Mouse (Mus musculus): Measurements from ENCODE around the gene Tmed6. TPM values are rescaled to one million over a fixed set of nuclear protein-coding genes. Genes with fewer than 3 reads are reported as not detected.
"Not testable (repeated sequence)": the region's sequence is repeated elsewhere in the genome, so short reads cannot be mapped to it uniquely, and the experiment has no call there.

Tmed6 gene
- total RNA-seq, 2 experiments from 2014 or later, result not detected

DNA sequence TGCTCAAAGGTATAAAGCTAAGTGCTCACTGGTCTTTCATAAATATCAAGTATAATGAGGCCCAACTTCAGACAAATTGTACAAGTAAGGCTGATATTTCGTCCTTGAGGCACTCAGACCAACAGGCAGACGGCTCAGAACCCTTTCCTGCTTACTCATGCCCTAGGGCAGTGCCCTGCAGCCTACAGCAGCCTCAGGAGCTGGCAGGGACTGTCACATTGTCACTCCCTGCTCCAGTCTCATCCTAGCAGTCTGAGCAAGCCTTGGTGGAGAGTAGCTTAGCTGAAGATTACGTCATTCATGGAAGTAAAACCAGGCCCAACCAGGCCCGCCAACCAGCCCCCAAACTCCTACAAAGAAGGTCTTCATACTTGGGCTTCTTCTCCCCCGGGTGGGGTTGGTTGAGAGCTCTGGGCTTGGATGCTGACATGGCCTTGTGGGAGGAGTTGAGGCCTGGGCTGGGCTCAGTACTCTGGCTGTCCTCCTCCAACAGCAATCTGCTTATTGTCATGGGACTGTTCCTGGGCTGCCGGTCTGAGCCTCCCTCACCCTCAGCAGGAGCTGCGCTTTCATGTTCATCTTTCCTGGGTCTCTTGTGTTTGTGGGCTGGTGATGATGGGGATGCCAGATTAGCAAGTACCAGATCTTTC lies 10.9 kb upstream of the Tmed6 start:
- 0 out of 2 replicates have a peak, but pooled peaks have one; percentile 7 for ATAC-seq (replicated peaks; ENCODE audit: low FRiP score, low TSS enrichment, poor library complexity, severe bottlenecking)

DNA sequence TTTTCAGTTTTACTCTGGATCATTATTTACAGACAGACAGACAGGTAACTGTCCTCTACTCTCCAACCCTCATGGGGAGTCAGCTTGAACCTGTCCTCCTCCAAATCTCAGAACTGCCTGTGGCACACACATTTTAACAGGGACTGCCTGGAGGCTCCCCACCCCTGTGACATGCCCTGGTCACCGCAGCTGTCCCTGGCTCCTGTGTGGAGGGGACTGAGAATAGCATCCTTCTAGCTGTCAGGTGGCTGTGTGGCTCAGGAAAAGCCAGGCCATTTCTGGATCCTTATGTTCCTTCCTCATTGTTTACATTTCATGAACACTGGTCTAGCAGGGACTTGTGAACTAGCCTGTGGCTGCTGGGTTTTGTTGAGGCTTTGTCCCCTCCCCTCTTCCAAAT lies 8.7 kb upstream of the Tmed6 start:
- no peak for ATAC-seq (replicated peaks; ENCODE audit: low FRiP score, low TSS enrichment, poor library complexity, severe bottlenecking)

DNA sequence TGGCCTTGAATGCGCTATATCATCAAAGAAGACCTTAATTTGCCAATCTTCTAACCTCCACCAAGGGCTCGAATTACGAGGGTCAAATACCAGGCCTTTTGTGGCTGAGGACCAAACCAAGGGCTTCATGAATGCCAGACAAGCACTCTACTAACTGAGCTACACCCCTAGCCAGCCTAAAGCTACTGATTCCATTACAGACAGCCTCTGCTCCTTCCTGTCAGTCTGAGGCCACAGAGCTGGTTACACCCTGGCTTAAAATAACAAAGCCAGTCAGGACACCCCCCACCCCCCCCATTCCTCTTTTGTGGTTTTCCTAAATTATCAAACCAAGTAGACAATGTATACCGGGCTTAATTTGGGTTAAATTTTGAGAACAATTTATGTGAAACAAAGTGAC lies 8.3 kb upstream of the Tmed6 start:
- ATAC-seq (replicated peaks; ENCODE audit: low FRiP score, low TSS enrichment, poor library complexity, severe bottlenecking), result no peak

DNA sequence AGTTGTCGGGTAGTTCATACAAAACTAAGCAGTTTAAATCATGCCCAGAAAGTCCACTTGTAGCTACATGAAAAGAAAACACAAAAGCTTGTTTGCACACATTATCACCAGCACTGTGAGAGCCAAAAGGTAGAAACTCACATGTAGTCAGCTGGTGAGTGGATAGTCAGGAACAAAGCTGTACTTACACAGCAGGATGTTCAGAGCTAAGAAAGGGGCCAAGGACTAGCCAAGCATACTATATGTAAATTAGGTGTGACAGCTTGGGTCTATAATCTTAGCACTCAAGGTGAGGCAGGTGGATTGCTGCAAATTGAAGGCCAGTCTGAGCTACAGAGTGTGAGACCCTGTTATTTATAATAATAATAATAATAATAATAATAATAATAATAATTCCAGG lies 2.8 kb downstream of the Tmed6 start:
- no peak for ATAC-seq (replicated peaks; ENCODE audit: low FRiP score, low TSS enrichment, poor library complexity, severe bottlenecking)

DNA sequence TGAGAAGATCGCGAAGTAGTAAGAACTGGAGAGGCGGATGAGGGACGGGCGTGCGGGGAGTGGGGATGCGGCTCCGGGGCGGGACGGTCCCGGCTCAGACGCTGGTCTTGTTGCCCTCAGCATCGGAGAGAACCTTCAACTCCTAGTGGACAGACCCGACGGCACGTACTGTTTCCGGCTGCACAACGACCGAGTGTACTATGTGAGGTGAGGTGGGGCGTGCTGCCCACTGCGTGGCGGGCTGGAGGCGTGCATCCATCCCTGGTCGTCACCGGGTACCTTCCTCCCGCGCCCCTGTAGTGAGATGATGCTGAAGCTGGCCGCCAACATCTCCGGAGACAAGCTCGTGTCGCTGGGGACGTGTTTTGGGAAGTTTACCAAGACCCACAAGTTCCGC lies 8.5 kb downstream of the Tmed6 start:
- ATAC-seq (replicated peaks; ENCODE audit: low FRiP score, low TSS enrichment, poor library complexity, severe bottlenecking), result peak; percentile 68

DNA sequence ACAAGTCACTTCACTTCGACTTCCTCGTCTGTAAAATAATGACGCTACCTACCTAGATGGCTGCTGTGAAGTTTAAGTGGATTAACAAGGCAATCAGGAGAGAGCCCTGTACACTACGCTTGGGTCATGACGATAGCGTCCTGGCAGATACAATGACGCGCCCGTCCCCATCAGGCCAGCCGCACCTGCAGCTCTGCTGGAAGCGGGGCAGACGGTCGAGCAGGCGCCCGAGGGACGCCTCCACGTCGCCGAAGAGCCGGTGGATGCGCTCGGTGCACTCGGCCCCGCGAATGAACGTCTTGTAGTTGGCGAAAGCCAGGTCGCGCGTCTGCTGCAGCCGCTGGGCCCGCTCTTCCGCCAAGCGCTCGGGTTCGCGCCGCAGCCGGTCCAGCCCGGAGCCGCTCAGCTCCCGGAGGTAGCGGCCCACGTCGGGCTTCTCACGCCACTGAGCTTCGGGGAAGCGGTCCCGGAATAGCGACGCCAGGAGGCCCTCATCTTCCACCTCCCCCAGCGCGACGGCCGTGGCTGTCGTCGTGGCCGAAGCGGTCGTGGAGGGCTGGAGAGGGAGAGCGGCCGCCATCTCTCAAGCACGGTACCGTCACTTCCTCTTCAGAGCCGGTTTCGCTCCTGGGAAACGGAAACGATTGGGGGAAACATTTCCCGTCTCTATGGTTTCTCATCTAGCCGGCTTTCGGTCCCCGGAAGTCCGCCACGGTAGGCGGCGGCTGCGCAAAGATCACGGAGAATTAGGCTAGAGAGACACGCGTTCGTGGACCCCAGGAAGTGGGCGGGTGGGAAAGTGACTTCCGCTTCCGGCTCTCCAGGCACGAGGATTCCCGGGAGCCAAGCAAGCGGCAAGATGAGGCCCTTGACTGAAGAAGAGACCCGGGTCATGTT lies 9.1 kb downstream of the Tmed6 start, which contains the start of the genes Cog8 and Nip7:
TSS of gene Cog8 (minus strand) at position 614 of the 897 bp plus-strand sequence.
TSS of gene Nip7 (plus strand) at position 802 of the 897 bp plus-strand sequence.
- peak; percentile 91 for ATAC-seq (replicated peaks; ENCODE audit: low FRiP score, low TSS enrichment, poor library complexity, severe bottlenecking)

DNA sequence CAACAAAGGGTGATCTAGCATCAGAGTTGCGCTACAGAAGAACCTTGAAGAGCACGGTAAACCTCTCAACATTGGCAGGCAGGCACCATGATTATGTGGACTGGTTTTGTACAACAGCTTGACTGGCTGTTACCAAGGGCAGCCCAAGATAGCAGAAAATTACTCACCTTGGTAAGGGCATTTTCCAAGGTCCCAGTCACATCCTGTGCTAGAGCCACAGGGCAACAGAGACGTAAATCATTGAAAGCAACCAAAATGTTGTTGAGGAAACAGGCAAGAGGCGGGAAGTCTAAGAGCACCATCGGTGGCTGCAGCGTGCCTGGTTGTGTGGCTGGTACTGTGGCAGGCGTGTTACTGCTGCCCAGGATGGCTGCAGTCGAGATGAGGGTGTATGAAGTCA lies 13.4 kb downstream of the Tmed6 start:
- ATAC-seq (replicated peaks; ENCODE audit: low FRiP score, low TSS enrichment, poor library complexity, severe bottlenecking), result no peak

DNA sequence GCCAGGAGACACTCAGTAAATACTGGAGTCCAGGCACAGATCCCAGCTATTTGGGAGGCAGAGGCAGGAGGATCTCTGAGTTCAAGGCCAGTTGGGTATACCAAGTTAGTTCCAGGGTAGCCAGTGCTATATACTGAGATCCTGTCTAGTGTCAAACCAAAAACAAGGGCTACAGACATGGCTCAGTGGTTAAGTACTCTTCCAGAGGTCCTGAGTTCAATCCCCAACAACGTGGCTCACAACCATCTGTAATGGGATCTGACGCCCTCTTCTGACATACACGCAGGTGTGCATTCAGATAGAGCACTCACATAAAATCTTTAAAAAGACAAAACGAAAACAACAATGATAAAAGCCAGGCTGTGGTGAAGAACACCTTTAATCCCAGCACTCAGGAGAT lies 16.0 kb downstream of the Tmed6 start:
- no peak for ATAC-seq (replicated peaks; ENCODE audit: low FRiP score, low TSS enrichment, poor library complexity, severe bottlenecking)

DNA sequence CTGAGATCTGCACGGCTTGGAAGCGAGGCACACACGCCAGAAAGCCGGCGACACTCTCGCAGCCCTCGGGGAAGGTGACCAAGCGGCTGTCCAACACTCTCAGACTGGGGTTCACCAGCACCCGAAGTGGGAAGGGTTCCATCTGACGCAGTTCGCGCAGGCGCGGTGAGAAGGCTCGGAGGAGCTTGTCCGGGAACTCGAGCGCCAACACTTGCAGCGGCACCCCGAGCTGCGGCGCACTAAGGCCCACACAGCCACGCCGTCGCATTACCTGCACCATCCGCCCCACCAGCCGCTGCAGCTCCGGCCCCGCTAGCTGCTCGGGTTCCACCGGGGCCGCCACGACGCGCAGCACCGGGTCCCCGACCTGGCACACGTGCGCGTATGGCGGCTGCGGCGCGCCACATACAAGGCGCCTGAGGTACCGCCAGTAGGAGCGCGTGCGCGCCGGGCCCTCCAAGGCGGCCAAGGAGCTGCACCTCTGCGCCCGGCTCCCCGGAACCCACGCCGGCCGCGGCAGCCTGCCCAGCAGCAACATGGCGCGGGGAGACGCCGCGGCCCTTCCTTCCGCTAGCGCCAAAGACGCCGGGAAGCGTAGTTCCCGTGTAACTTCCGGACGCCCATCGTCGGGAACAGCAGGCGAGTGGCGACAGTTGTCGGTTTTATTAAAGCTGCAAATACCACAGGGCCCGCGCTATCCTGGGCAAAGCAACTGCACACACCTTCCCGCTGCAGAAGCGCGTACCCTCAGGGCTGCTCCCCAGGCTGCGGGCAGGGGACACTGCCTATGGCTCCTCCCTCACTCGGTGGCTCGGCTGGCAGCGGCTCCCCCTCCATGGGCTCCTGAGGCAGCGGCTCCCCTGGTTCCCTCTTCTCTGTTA lies 17.1 kb downstream of the Tmed6 start, which contains the start of gene Pdf:
TSS of gene Pdf (minus strand) at position 554 of the 881 bp plus-strand sequence.
- peak; percentile 76 for ATAC-seq (replicated peaks; ENCODE audit: low FRiP score, low TSS enrichment, poor library complexity, severe bottlenecking)

DNA sequence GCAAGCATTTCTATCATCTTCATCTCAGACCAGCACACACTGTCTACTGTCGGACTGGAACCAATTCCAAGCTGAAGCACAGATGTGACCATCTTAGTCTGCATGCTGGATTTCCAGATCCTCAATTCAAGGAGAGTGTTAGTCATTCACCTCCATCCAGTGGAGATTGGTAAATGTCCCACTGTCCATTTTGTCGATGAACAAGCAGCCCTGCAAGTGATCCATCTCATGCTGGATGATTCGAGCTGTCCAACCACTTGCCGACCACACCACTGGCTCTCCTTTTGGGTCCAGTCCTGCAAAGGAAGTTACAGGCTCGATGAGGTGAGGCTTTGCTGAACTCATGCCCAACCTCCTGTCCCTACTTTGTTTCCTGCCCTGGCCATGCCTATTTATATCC lies 18.5 kb downstream of the Tmed6 start:
- no peak for ATAC-seq (replicated peaks; ENCODE audit: low FRiP score, low TSS enrichment, poor library complexity, severe bottlenecking)

DNA sequence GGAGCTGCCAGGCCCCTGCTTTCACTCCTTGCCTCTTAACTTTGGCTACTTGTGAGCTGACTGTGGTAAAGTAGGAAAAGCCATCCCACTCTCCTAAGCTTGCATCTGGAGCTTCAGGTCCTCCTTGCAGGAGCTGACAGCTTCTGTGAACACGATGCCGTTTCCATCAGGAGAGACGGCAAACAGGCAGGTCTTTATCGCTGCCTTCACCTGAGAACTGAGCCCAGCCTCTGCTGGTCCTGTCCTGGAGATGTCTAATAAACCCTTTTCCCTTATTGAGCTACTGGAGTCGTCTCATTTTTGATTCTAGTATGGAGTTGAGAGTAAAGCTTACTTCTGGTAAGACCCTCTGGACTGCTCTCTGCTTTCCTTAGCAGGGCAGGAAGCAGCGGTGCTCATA lies 20.0 kb downstream of the Tmed6 start:
- ATAC-seq (replicated peaks; ENCODE audit: low FRiP score, low TSS enrichment, poor library complexity, severe bottlenecking), result no peak

DNA sequence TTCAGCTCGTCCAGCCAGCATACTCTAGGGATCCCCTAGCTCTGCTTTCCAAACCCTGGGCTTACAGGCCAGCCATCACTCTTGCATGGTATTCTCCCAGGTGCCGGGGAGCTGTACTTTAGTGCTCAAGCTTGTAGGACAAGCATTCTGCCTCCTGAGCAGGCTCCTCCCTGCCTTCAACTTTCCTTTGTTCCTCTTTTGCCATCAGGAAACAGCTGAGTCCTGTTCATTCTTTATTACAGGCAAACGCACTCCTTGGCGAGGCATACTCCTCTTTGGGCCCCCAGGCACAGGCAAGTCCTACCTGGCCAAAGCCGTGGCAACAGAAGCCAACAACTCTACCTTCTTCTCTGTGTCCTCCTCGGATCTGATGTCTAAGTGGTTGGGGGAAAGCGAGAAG lies 24.8 kb downstream of the Tmed6 start:
- ATAC-seq (replicated peaks; ENCODE audit: low FRiP score, low TSS enrichment, poor library complexity, severe bottlenecking), result no peak

DNA sequence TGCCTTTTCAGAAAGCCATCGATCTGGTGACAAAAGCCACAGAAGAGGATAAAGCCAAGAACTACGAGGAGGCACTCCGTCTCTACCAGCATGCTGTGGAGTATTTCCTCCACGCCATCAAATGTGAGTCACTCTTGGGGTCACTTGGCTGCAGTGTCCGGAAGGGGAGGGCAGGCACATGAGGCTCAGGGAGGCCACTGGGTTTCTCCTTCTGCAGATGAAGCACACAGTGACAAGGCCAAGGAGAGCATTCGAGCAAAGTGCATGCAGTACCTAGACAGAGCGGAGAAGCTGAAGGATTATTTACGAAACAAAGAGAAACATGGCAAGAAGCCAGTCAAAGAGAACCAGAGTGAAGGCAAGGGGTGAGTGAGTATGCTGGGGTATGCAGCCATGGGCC lies 28.8 kb downstream of the Tmed6 start:
- ATAC-seq (replicated peaks; ENCODE audit: low FRiP score, low TSS enrichment, poor library complexity, severe bottlenecking), result no peak

DNA sequence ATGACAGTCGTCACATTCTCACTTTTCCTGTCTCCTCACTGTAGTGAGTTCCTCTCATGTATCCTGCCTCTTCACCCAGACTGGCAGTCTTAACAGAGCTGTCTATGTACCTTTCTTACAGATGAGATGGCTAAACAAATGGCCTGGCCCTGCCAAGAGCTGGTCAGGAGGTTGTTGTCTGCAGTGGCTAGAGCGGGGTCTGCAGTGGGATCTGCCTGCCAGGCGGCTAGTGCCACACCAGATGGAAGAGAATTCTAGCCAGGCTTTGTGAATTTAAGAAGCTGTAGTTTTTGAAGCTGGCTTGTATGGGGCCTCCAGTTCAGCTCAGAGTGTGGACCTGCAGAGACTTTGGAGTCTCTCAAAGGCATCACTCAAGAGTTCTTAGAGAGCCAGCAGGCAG lies 29.8 kb downstream of the Tmed6 start:
- ATAC-seq (replicated peaks; ENCODE audit: low FRiP score, low TSS enrichment, poor library complexity, severe bottlenecking), result no peak

DNA sequence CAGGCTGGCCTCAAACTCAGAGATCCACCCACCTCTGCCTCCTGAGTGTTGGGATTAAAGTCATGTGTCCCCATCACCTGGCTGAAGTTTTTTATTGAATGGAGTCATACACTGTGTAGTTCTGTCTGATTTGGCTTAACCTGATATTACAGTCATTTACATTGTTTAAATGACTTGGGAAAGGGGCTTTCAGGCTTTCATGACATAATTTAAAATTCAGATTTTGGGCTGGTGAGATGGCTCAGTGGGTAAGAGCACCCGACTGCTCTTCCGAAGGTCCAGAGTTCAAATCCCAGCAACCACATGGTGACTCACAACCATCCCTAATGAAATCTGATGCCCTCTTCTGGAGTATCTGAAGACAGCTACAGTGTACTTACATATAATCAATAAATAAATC lies 31.8 kb downstream of the Tmed6 start:
- not testable (repeated sequence) for ATAC-seq (replicated peaks; ENCODE audit: low FRiP score, low TSS enrichment, poor library complexity, severe bottlenecking)

DNA sequence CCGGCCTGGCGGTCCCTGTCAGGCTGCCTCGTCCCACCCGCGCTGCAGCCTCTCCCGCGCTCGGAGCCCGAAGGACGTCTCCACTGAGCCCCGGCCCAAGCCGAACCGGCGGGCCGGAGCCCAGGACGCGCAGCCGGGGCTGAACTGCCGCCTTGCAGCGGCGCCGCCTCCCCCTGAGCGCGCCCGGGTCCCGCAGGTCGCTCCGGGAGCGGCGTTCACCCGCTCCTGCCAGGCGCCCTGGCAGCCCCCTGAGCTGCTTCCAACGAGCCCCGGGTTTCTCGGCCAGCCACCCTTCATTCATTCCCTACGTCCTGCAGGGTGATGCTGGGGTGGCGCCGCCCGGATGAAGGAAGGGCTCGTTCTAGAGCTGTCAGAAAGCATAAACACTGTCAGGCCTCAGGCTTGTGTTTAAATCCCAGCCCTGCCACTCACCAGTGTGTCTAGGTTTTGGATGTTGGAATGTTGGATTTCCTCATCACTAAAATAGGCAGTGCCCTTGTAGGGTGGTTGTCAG lies 33.8 kb downstream of the Tmed6 start:
- ATAC-seq (replicated peaks; ENCODE audit: low FRiP score, low TSS enrichment, poor library complexity, severe bottlenecking), result 0 out of 2 replicates have a peak, but pooled peaks have one; percentile 2

DNA sequence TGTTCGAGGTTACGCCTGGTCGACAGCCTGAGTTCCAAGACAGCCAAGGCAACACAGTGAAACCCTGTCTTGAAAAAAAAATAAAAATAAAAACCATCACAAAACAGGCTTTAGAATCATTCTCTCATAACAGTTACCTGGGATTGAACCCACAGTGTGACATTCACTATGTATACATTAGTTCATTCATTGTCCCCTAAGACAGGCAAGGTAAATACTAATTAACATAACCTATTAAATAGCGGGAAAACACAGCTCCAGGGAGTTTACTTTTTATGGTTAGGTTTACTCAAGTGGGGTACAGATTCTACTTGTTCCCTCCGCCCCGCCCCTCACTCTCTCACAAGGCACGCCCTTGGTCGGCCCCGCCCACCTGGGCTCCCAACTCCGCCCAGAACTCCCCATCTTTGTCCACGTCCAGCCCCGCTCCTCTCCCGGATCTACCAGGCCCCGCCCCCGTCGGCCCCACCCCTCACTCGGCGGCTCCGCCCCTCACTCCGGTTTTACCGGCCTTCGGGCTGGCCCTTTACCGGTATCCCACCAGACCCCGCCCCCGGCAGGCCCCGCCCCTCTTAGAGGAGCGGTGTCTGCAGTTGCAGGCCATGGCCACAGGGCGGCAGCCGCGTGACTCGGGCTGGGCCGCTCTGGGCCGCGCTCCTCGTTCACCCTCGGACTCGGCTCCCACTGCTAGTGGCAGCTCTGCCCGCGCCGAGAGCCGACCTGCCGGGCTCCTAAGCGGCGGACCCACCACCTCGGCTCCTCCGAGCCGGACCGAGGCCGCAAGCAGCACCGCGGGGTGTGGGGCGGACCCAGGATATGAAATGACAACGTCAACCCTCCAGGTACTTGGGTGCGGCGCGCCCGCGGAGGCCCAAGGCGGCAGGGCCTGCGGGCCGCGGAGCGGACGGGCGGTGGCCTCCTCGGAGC lies 34.5 kb downstream of the Tmed6 start, which contains the start of gene Vps4a:
TSS of gene Vps4a (plus strand) at position 573 of the 927 bp plus-strand sequence.
- ATAC-seq (replicated peaks; ENCODE audit: low FRiP score, low TSS enrichment, poor library complexity, severe bottlenecking), result peak; percentile 84

DNA sequence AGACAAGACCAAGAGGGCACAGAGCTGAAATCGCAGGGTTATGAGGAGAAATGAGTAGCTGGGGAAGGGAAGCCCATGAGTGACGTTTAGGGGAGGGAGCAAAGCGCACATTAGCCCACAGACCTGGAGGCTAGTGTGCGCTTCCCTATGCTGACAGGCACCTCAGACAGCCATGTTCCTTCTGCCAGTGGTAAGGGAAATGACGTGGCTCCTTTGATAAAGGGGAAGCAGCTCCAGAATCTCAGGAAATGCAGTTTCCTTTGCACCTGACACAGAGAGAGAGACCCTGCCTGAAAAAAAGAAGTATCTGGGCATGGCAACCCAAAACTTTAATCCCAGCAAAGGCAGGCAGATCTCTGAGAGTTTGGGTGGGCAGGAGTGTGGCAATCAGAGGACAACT lies 35.4 kb downstream of the Tmed6 start:
- no peak for ATAC-seq (replicated peaks; ENCODE audit: low FRiP score, low TSS enrichment, poor library complexity, severe bottlenecking)

All from megakaryocyte-erythroid progenitor cell, adult 5-6 weeks (primary cell).